Mouse (Mus musculus): ENCODE measurements around the gene Ppp2r2c.
A peak's percentile ranks its signal among the peaks of the same experiment; 100 is the strongest.

The Ppp2r2c gene

GRCm38 (mm10) chr5:36898415-36899109, 30.2 kb downstream of the Ppp2r2c start:
- no peak for DNase-seq

GRCm38 (mm10) chr5:36899392-36899791, 31.1 kb downstream of the Ppp2r2c start:
- DNase-seq: no peak

GRCm38 (mm10) chr5:36900189-36900619, 31.9 kb downstream of the Ppp2r2c start:
- no peak for DNase-seq

GRCm38 (mm10) chr5:36902807-36903206, 34.5 kb downstream of the Ppp2r2c start:
- no peak for DNase-seq

- peak; percentile 82 for DNase-seq
These were observed 35.8 kb downstream of the Ppp2r2c start for GRCm38 (mm10) chr5:36904131-36904530.

GRCm38 (mm10) chr5:36904703-36905102, 36.4 kb downstream of the Ppp2r2c start:
- DNase-seq: no peak

GRCm38 (mm10) chr5:36905216-36905615, 36.9 kb downstream of the Ppp2r2c start:
- DNase-seq: no peak

- no peak for DNase-seq
These were observed 39.4 kb downstream of the Ppp2r2c start for GRCm38 (mm10) chr5:36907695-36908094.

- DNase-seq: no peak
These were observed 41.2 kb downstream of the Ppp2r2c start for GRCm38 (mm10) chr5:36909545-36909944.

- DNase-seq: no peak
These were observed 42.7 kb downstream of the Ppp2r2c start for GRCm38 (mm10) chr5:36910980-36911379.

GRCm38 (mm10) chr5:36911759-36912352, 43.5 kb downstream of the Ppp2r2c start:
- no peak for DNase-seq

- no peak for DNase-seq
These were observed 44.4 kb downstream of the Ppp2r2c start for GRCm38 (mm10) chr5:36912602-36913310.

- no peak for DNase-seq
These were observed 46.9 kb downstream of the Ppp2r2c start for GRCm38 (mm10) chr5:36915256-36915655.

- no peak for DNase-seq
These were observed 48.3 kb downstream of the Ppp2r2c start for GRCm38 (mm10) chr5:36916581-36916980.

- DNase-seq: peak; percentile 34
These were observed 48.9 kb downstream of the Ppp2r2c start for GRCm38 (mm10) chr5:36917245-36917644.

GRCm38 (mm10) chr5:36918016-36918415, 49.7 kb downstream of the Ppp2r2c start:
- no peak for DNase-seq

GRCm38 (mm10) chr5:36920072-36920471, 51.8 kb downstream of the Ppp2r2c start:
- no peak for DNase-seq

- DNase-seq: no peak
These were observed 53.6 kb downstream of the Ppp2r2c start for GRCm38 (mm10) chr5:36921871-36922270.

- no peak for DNase-seq
These were observed 54.5 kb downstream of the Ppp2r2c start for GRCm38 (mm10) chr5:36922811-36923210.

- no peak for DNase-seq
These were observed 55.8 kb downstream of the Ppp2r2c start for GRCm38 (mm10) chr5:36923826-36924700.

- no peak for DNase-seq
These were observed 60.4 kb downstream of the Ppp2r2c start for GRCm38 (mm10) chr5:36928701-36929100.

GRCm38 (mm10) chr5:36929376-36929775, 61.1 kb downstream of the Ppp2r2c start:
- DNase-seq: no peak

GRCm38 (mm10) chr5:36933383-36933782, 65.1 kb downstream of the Ppp2r2c start:
- DNase-seq: no peak

Data from cerebellum, adult 8-10 months (tissue).